Mouse (Mus musculus) central nervous system, embryonic 18 days (tissue): Measurements from ENCODE around the gene Wfdc15a. TPM values are rescaled to one million over a fixed set of nuclear protein-coding genes. Genes with fewer than 3 reads are reported as not detected.

Experiments used
- polyA plus RNA-seq: library from polyadenylated mRNA; depleted of rRNA; stranded (reverse); fragments of >200 nt; gene quantifications from 2 replicates; pipeline ENCODE4 v1.2.3, GENCODE M21; 2012; rRNA removed

Wfdc15a gene
- polyA plus RNA-seq, result not detected in 2 replicates

DNA sequence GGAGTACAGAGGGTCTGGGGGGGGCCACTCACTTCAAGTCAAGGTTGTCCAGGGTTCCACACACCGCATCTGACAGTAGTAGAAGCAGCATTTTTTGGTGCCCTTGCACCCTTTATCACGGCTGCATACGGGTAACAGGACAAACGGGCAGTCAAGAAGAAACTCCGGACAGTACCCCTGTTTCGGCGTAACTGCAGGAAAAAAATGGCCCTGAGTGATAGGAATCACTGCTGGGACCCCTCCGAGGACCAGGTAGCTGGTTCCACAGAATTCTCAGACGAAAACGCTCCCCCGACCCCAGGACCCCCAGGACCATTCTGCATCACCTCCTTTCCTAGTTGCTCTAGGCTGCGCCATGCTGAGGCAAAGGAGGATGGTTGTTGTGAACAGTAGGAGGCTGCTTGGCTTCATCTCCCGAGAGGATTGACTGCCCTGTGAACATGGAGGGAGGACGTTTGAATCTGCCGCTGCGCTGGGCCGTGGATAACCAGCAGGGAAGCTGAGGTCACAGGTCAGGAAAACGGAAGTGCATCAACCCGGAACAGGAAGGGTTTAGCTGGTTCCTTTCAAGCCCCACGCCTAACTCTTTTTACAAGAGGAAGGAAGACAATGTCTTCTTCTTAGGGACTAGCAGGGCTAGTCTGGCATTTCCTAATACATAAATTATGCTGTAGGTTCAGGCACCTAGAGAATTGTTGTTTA is at the start of gene Wfdc15a:
TSS of gene Wfdc15a (minus strand) at position 505 of the 702 bp plus-strand sequence.

DNA sequence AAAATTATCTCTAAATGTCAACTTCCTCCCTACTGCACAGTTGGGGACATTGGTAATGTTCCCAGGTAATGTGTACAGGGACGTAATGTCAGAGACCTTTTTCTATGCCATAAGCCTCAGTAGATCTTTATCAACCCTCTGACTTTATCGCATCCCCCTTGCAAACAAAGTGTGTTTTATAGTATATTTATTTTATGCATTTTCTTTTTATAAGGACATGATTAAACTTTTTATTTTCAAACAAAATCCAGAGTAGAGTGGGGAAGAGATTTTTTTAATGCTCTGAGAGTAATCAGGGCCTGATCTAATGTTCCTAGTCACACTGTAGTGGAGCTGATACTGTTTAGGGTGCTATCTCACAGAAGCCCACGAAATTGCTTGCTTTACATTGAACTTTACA is 38.4 kb upstream of the Wfdc15a start, which contains the start of gene Svs2:
TSS of gene Svs2 (minus strand) at position 101 of the 400 bp plus-strand sequence.

DNA sequence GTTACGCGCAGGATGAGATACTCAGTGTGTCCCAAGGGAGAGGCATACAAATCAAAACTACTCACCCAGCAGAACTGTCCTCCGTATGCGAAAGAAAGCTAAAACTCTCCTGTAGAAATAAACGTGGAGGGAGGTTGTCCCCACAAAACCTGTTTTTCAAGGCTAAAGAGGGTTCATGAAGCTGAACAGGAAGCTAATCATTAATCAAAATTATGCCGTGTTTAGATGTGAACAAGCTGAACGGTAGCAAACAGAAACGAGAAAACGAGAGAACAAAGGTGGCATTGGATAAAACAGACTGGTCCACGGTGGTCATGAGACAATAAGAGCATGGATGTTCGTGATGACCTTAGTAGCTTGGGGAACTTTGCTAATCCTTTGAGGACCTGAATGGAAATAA is 21.6 kb upstream of the Wfdc15a start, which contains the start of gene Wfdc15b:
TSS of gene Wfdc15b (minus strand) at position 139 of the 400 bp plus-strand sequence.

DNA sequence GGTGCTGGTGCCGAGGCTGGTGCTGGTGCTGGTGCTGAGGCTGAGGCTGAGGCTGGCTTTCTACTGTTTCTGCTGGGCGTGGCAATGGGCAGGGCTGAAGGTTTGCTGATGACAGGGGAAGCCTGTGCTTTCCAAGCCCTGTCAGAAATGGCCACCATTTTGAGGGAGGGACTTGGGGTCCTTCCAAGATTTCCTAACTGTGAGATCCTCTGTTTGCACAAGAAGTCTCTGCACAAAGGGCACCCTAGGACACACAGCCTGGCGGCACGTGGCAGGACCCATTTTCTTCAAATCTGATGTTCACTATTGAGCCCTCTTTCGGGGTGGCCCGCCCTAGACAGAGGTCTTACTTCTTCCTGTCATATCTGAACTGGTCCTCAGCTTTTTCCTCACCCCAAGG is 9.4 kb downstream of the Wfdc15a start, which contains the start of gene Wfdc12:
TSS of gene Wfdc12 (minus strand) at position 33 of the 400 bp plus-strand sequence.

DNA sequence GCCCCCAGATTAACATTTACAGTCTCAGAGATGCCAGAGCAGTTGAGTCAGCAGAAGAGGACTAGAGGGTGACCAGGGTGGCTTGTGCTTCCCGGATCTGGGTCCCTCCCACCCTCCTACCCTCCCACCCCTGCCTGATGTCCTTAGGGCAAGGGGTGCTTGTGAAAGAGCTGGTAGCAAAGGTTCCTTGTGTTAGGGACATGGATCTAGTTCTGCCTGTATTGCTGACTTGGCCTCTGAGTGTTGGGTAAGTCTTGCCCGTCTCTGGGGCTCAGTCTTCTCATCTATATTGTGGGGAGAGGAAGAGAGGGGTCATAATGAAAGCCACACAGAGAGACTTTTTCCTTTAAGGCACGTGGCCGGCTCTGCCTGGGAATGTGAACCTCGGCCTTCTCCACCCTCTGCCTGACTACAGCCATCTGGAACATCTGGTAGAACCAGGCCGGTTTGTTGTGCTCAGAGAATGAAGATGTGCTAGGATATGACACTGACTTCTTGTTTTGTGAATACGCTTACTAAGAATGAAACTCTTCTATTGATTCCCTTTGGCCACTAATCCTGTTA is 17.2 kb downstream of the Wfdc15a start, which contains the start of gene Wfdc5:
TSS of gene Wfdc5 (minus strand) at position 51 of the 564 bp plus-strand sequence.

DNA sequence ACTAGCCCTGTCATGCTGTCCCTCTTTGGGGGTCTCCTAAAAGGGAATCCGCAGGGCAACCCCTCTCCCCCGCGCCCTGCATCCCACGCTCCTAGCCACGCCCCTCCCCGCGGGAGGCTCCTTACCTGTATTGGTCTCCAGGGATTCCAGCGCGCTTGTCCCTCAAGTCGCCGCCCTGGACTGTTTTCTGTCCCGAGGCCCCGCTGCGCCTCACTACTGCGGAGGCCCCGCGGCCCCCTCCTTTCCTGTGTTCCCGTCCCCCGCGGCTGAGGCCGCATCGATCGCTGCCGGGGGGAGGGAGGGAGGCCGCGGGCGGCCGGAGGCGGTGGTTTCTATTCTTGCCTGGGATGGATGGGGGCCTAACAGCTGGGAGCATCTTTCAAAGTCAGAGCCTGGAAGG is 29.0 kb downstream of the Wfdc15a start, which contains the start of gene Kcns1:
TSS of gene Kcns1 (minus strand) at position 212 of the 400 bp plus-strand sequence.

Other genes with a start within 250 kb of the Wfdc15a start
- 231 and 246 TPM in 2 replicates for gene Ywhab, start 205.2 kb downstream of the Wfdc15a start, polyA plus RNA-seq
- gene Pabpc1l, start 174.7 kb downstream of the Wfdc15a start, polyA plus RNA-seq, result 2.7 and 4.1 TPM in 2 replicates
- gene Stk4, start 129.8 kb downstream of the Wfdc15a start, polyA plus RNA-seq, result 20.1 and 20.6 TPM in 2 replicates
- 33.9 and 38.4 TPM in 2 replicates for gene Tomm34, start 129.0 kb downstream of the Wfdc15a start, polyA plus RNA-seq
- gene Kcns1, start 29.0 kb downstream of the Wfdc15a start, polyA plus RNA-seq, result 3.9 and 4.0 TPM in 2 replicates
- gene Wfdc5, start 17.4 kb downstream of the Wfdc15a start, polyA plus RNA-seq, result not detected in 2 replicates
- not detected in 2 replicates for gene Wfdc12, start 9.5 kb downstream of the Wfdc15a start, polyA plus RNA-seq
- not detected in 2 replicates for gene Wfdc15b, start 21.5 kb upstream of the Wfdc15a start, polyA plus RNA-seq
- not detected in 2 replicates for gene Svs2, start 38.3 kb upstream of the Wfdc15a start, polyA plus RNA-seq
- gene Svs3b, start 56.5 kb upstream of the Wfdc15a start, polyA plus RNA-seq, result not detected in 2 replicates
- not detected in 2 replicates for gene Svs4, start 78.3 kb upstream of the Wfdc15a start, polyA plus RNA-seq
- gene Svs3a, start 89.1 kb upstream of the Wfdc15a start, polyA plus RNA-seq, result not detected in 2 replicates
- not detected in 2 replicates for gene Svs6, start 116.6 kb upstream of the Wfdc15a start, polyA plus RNA-seq
- gene Svs5, start 132.6 kb upstream of the Wfdc15a start, polyA plus RNA-seq, result not detected in 2 replicates
- 0.16 and 0.70 TPM in 2 replicates for gene Slpi, start 189.0 kb upstream of the Wfdc15a start, polyA plus RNA-seq
- gene Rbpjl, start 203.0 kb upstream of the Wfdc15a start, polyA plus RNA-seq, result 0.23 and 0.35 TPM in 2 replicates
- 7.2 and 8.0 TPM in 2 replicates for gene Matn4, start 205.0 kb upstream of the Wfdc15a start, polyA plus RNA-seq
- gene Sdc4, start 243.8 kb upstream of the Wfdc15a start, polyA plus RNA-seq, result 4.0 and 5.1 TPM in 2 replicates